Mouse (Mus musculus): ENCODE measurements at regions not wholly inside any gene's neighbourhood (a gene's known extent, or its start where the extent isn't known, plus 50 kb on each side); places are given as distances from the start of the nearest gene placed in this dataset.

- 90% methylated on average over 7 of the region's 7 CpGs for WGBS
- no peaks in the 10 kb centered on the region for H3K27me3 ChIP-seq (ENCODE audit: poor library complexity, severe bottlenecking)
- no peak overlapping the region for H3K27ac ChIP-seq
- 0 out of 2 replicates have a peak, but pooled peaks cover 4% of the 10 kb centered on the region for H3K9me3 ChIP-seq
- no peak overlapping the region for H3K4me3 ChIP-seq
- no peak for DNase-seq (ENCODE audit: extremely low spot score, low spot score)
- no peaks in the 10 kb centered on the region for H3K4me1 ChIP-seq
- no peaks in the 10 kb centered on the region for H3K36me3 ChIP-seq (replicated peaks)
These were observed 1116.8 kb downstream of the Basp1 start for GRCm38 (mm10) chr15:24296798-24297197.

- WGBS: 80% methylated on average over 5 of the region's 5 CpGs
- Histone ChIP-seq H3K27ac (no peak overlapping the region), H3K36me3 (replicated peaks) (no peaks in the 10 kb centered on the region), H3K4me3 (no peak overlapping the region), H3K4me1 (no peaks in the 10 kb centered on the region), H3K9me3 (no peaks in the 10 kb centered on the region), H3K27me3 (ENCODE audit: poor library complexity, severe bottlenecking) (no peaks in the 10 kb centered on the region)
- no peak for DNase-seq (ENCODE audit: extremely low spot score, low spot score)
These were observed 1138.5 kb downstream of the Basp1 start for GRCm38 (mm10) chr15:24275100-24275499.

GRCm38 (mm10) chr15:24267360-24267759 lies 1146.2 kb downstream of the Basp1 start:
- Histone ChIP-seq H3K36me3 (replicated peaks) (no peaks in the 10 kb centered on the region), H3K27ac (no peak overlapping the region), H3K9me3 (no peaks in the 10 kb centered on the region; the same call in 1 of the 2 replicates), H3K4me1 (no peaks in the 10 kb centered on the region), H3K4me3 (no peak overlapping the region), H3K27me3 (ENCODE audit: poor library complexity, severe bottlenecking) (no peaks in the 10 kb centered on the region)
- DNase-seq (ENCODE audit: extremely low spot score, low spot score): no peak
